Mouse (Mus musculus) embryo, embryonic 11.5 days (tissue): ENCODE data around the gene Ubap2.

Experiments
- DNase-seq: peaks from one replicate; pipeline ENCODE4 v3.0.0-alpha.2; 2012; ENCODE audit warnings: low read depth, low spot score

The Ubap2 gene

DNA sequence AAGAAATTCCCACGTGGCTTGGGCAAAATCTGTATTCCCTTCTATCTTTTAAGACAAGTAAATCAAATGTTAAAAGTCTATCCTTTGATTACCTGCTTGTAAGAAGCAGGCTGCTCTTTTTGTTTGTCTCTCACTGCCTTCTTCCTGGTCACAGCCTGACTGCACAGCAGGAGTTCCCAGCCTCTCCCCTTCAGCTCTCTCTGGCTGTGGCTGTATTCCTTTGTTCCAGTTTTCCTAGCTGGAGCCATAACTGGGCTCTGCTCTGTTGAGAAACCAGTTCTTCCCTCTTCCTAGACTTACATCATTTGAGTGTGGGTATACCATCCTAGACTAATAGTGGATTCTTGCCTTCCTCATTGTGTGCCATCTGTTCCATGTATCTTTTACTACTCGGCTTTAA is 110.0 kb downstream of the Ubap2 start:
- DNase-seq, result no peak

GRCm38 (mm10) chr4:41161232-41161631 is 113.7 kb downstream of the Ubap2 start:
- no peak for DNase-seq

- DNase-seq, result no peak
Observed at GRCm38 (mm10) chr4:41158251-41158650, 116.7 kb downstream of the Ubap2 start.

DNA sequence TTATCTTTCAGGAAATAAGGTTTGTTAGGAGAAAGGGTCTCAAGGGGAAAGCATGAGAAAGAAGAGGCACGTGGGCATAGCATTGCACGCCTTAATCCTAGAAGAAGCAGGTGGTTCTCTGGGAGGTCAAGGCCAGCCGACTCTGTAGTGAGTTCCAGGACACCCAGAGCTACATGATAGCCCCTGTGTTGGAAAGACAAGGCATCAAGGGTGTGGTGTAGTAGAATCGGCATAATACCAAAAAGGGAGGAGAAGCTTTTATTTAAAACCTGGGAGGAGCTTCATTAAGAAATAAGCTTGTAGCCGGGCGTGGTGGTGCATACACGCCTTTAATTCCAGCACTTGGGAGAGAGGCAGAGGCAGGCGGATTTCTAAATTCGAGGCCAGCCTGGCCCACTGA is 118.0 kb downstream of the Ubap2 start:
- DNase-seq, result no peak

DNA sequence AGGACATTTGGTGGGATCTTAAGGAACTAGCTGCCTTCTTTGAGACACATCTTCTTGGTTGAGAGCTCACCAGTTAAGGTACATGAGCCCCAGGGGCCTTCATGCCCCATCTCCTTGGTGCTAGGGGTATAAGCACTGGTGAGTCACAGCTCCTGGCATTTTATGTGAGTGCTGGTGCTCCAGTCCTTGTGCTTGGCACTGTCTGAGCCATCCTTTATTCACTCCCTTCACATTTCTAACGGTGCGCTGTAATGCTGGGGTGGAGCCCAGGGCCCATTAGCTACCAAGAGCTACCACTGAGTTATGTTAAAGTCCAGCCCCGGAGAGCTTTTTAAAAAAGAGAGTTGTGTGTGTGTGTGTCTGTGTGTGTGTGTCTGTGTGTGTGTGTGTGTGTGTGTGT is 121.8 kb downstream of the Ubap2 start:
- no peak for DNase-seq

DNA sequence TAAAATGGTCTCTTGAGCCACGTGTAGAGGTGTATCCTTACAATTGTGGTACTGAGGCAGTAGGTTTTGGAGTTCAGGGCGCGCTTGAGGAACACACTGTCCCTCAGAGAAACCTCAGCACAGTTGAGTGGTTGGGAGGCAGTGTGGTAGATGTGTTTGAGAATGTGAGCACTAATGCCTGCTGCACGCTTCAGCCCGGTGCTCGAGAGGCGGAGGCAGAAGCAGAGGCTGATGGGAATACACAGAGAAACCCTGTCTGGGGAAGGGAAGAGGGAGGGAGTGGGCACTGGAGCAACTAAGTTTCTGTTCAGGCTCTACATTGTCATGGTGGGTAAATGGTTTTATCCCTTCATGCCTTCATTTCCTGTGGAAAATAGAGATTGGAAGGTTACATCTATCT is 123.8 kb downstream of the Ubap2 start:
- DNase-seq, result no peak

- DNase-seq, result no peak
Observed at GRCm38 (mm10) chr4:41149891-41150290, 125.1 kb downstream of the Ubap2 start.
